Mouse (Mus musculus): ENCODE data around the gene Tmem232.

DNA sequence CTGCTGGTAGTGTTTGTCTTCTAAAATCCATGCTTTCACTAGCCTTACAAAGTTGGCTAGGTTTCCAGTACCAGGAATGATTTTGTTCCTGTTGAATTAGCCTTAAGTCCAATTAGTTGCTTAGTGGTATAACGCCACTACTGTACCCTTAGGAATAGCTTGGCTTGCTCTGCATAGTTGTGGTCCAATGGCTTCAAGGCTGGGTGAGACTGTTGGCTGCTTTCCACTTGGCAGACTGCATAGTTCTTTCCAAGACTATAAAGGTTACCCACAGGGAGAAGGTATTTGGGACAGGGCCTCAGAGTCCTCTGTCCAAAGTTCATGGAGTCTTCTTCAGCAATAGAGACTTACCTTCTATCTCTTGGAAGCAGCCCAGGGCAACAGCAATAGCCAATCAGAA is 139.7 kb downstream of the Tmem232 start:
- no peak for TF ChIP-seq CTCF (IDR thresholded peaks at IDR 0.05; ENCODE audit: low read depth, low read length)
- no peak for TF ChIP-seq POLR2A (IDR thresholded peaks at IDR 0.05; ENCODE audit: extremely low read depth, insufficient read depth, low read length)
